In genomic region chr7:44997231-44997939, GRCm38 (mm10) we compare ENCODE assay signal across 8 mouse cellular contexts. TPM values are rescaled to one million over a fixed set of nuclear protein-coding genes. Genes with fewer than 3 reads are reported as not detected.
A peak's percentile ranks its signal among the peaks of the same experiment; 100 is the strongest.
DNase-seq lines count a peak whose midpoint lies in the region; ATAC-seq and TF ChIP-seq lines count a peak whose summit lies in the region.

Gene Irf3 (plus strand): TSS chr7:44997648.

- no peak for TF ChIP-seq EP300 in ES-Bruce4 (IDR thresholded peaks at IDR 0.05; ENCODE audit: insufficient read depth, low read depth, low read length)
- no peak; the same call in 1 of the 2 replicates for TF ChIP-seq EP300 in liver, postnatal 0 days (IDR thresholded peaks at IDR 0.05; ENCODE audit: low read depth)

- peak; percentile 41 for TF ChIP-seq POLR2A in ES-Bruce4 (IDR thresholded peaks at IDR 0.05; ENCODE audit: insufficient read depth, low read length)

- under 1% methylated on average over 43 of the region's 43 CpGs for WGBS in forebrain, embryonic 13.5 days
- under 1% methylated on average over 43 of the region's 43 CpGs for WGBS in large intestine, adult 2 months
- WGBS in liver, postnatal 0 days (ENCODE audit: insufficient replicate concordance), result under 1% methylated on average over 43 of the region's 43 CpGs
- WGBS in neural tube, embryonic 14.5 days, result under 1% methylated on average over 43 of the region's 43 CpGs

- H3K4me1 ChIP-seq in ES-Bruce4 (ENCODE audit: control insufficient read depth, insufficient read depth, low read length), result no peaks in the 10 kb centered on the region
- H3K4me1 ChIP-seq in forebrain, embryonic 13.5 days, result peaks cover 33% of the 10 kb centered on the region
- peaks cover 26% of the 10 kb centered on the region for H3K4me1 ChIP-seq in liver, postnatal 0 days (ENCODE audit: insufficient read depth)
- peaks cover 10% of the 10 kb centered on the region for H3K4me1 ChIP-seq in neural tube, embryonic 14.5 days (ENCODE audit: control insufficient read depth, insufficient read depth, low read length)

- H3K4me3 ChIP-seq in ES-Bruce4 (ENCODE audit: low read depth, low read length), result peak within 1 kb of the TSS; percentile 92
- H3K4me3 ChIP-seq in forebrain, embryonic 13.5 days, result peak within 1 kb of the TSS; percentile 61
- H3K4me3 ChIP-seq in liver, postnatal 0 days (ENCODE audit: low read depth, low read length), result peak within 1 kb of the TSS; percentile 63
- H3K4me3 ChIP-seq in neural tube, embryonic 14.5 days (ENCODE audit: low read depth, low read length), result peak within 1 kb of the TSS; percentile 59

- intact Hi-C loops in heart, postnatal 10 days (cut with DNase I), result no loop called here

- peak within 1 kb of the TSS; percentile 57 for H3K9ac ChIP-seq in ES-Bruce4 (ENCODE audit: low read depth, poor library complexity, severe bottlenecking)
- H3K9ac ChIP-seq in forebrain, embryonic 13.5 days, result peak within 1 kb of the TSS; percentile 88
- H3K9ac ChIP-seq in liver, postnatal 0 days (replicated peaks), result peak within 1 kb of the TSS; percentile 79
- H3K9ac ChIP-seq in neural tube, embryonic 14.5 days (replicated peaks; ENCODE audit: low read depth, low read length), result peak within 1 kb of the TSS; percentile 62

- TF ChIP-seq CTCF in ES-Bruce4 (IDR thresholded peaks at IDR 0.05; ENCODE audit: low read depth, low read length), result no peak
- TF ChIP-seq CTCF in liver, postnatal 0 days (IDR thresholded peaks at IDR 0.05; ENCODE audit: low read depth), result no peak

- peak within 1 kb of the TSS; percentile 27; the same call in 1 of the 2 replicates for H3K27ac ChIP-seq in ES-Bruce4 (ENCODE audit: insufficient read depth, low read length)
- peak within 1 kb of the TSS; percentile 67 for H3K27ac ChIP-seq in forebrain, embryonic 13.5 days
- H3K27ac ChIP-seq in liver, postnatal 0 days (ENCODE audit: low read depth), result peak within 1 kb of the TSS; percentile 92
- H3K27ac ChIP-seq in neural tube, embryonic 14.5 days (ENCODE audit: low read depth, low read length), result peak within 1 kb of the TSS; percentile 74

- no peaks in the 10 kb centered on the region for H3K27me3 ChIP-seq in ES-Bruce4 (ENCODE audit: control insufficient read depth, insufficient read depth, low read length, poor library complexity, severe bottlenecking)
- no peaks in the 10 kb centered on the region for H3K27me3 ChIP-seq in forebrain, embryonic 13.5 days
- no peaks in the 10 kb centered on the region for H3K27me3 ChIP-seq in liver, postnatal 0 days (ENCODE audit: insufficient read depth, low read length)
- no peaks in the 10 kb centered on the region for H3K27me3 ChIP-seq in neural tube, embryonic 14.5 days (ENCODE audit: control insufficient read depth, insufficient read depth, low read length)

- peak; percentile 98 to 99 for DNase-seq in heart, postnatal 10 days
- DNase-seq in large intestine, adult 2 months (ENCODE audit: low read depth, low spot score), result peak; percentile 94
- DNase-seq in liver, postnatal 0 days, result peak; percentile 97
- DNase-seq in testis, postnatal 10 days (ENCODE audit: low spot score), result peak; percentile 98

- peak; percentile 78 for ATAC-seq in cerebellum, adult (ENCODE audit: insufficient number of reproducible peaks, low FRiP score, low TSS enrichment)
- ATAC-seq in forebrain, embryonic 13.5 days, result peak; percentile 94
- ATAC-seq in liver, postnatal 0 days, result peak; percentile 96
- peak; percentile 90 for ATAC-seq in neural tube, embryonic 14.5 days (ENCODE audit: low read depth)

- peaks cover 14% of the 10 kb centered on the region for H3K36me3 ChIP-seq in ES-Bruce4 (ENCODE audit: control insufficient read depth, insufficient read depth, low read length, poor library complexity, severe bottlenecking)
- peaks cover 52% of the 10 kb centered on the region for H3K36me3 ChIP-seq in forebrain, embryonic 13.5 days (ENCODE audit: poor library complexity, severe bottlenecking)
- H3K36me3 ChIP-seq in liver, postnatal 0 days (replicated peaks; ENCODE audit: insufficient read depth, low read length), result peaks cover 38% of the 10 kb centered on the region
- H3K36me3 ChIP-seq in neural tube, embryonic 14.5 days (ENCODE audit: control insufficient read depth, insufficient read depth, low read length), result peaks cover 14% of the 10 kb centered on the region

- no peaks in the 10 kb centered on the region for H3K9me3 ChIP-seq in ES-Bruce4 (replicated peaks; ENCODE audit: control insufficient read depth, insufficient read depth, low read length, poor library complexity, severe bottlenecking)
- H3K9me3 ChIP-seq in forebrain, embryonic 13.5 days (replicated peaks), result no peaks in the 10 kb centered on the region
- H3K9me3 ChIP-seq in liver, postnatal 0 days (ENCODE audit: low read length), result no peaks in the 10 kb centered on the region
- H3K9me3 ChIP-seq in neural tube, embryonic 14.5 days (ENCODE audit: control insufficient read depth, low read length), result no peaks in the 10 kb centered on the region

- peak within 1 kb of the TSS; percentile 87 for H3K4me2 ChIP-seq in forebrain, embryonic 13.5 days
- H3K4me2 ChIP-seq in liver, postnatal 0 days (ENCODE audit: low read depth, low read length), result peak within 1 kb of the TSS; percentile 74
- peak within 1 kb of the TSS; percentile 70 for H3K4me2 ChIP-seq in neural tube, embryonic 14.5 days (ENCODE audit: low read depth, low read length)

RNA-seq across cellular contexts. Expression of gene Irf3, which starts in this region (rescaled TPM):
- polyA plus RNA-seq in ES-Bruce4 (2011; ENCODE audit: insufficient read depth, insufficient read length, low read depth, missing spikeins), result 56.1 and 57.5 TPM in 2 replicates
- polyA plus RNA-seq in forebrain, embryonic 13.5 days (2015; fragmentation: Nextera tagmentation; extraction: Ambion mirVana), result 67.9 and 72.7 TPM in 2 replicates
- 10 to 100 TPM; 34.1 to 47.9 TPM for total RNA-seq in heart, postnatal 10 days (2021)
- polyA plus RNA-seq in large intestine, adult 2 months (2012; rRNA removed), result 107 and 110 TPM in 2 replicates
- 35.9 and 38.0 TPM in 2 replicates for polyA plus RNA-seq in liver, postnatal 0 days (2015; fragmentation: Nextera tagmentation; extraction: Ambion mirVana)
- polyA plus RNA-seq in neural tube, embryonic 14.5 days (2014; fragmentation: Nextera tagmentation; extraction: Ambion mirVana), result 53.8 and 60.2 TPM in 2 replicates

Comparison
In these comparisons a context has a peak if more than half of its experiments do, and no peak if none do; other contexts are left out.
1. Peak in every context shown above with its lines: DNase-seq, ATAC-seq, H3K4me3 ChIP-seq and H3K27ac ChIP-seq.
2. H3K27ac ChIP-seq: peak in every context shown above with its lines; median percentile 92 in liver, postnatal 0 days; 74 in neural tube, embryonic 14.5 days; 67 in forebrain, embryonic 13.5 days; 27 in ES-Bruce4.